Mouse (Mus musculus) intestine, postnatal 0 days (tissue): ENCODE measurements around the gene Slc39a11. TPM values are rescaled to one million over a fixed set of nuclear protein-coding genes. Genes with fewer than 3 reads are reported as not detected.
A peak's percentile ranks its signal among the peaks of the same experiment; 100 is the strongest.

ENCODE experiments used
- ATAC-seq: fragments of 200-750 bp; cut with Nextera tagmentation; 2 replicates; pipeline ENCODE4 v1.8.0; 2017; ENCODE audit warnings: mild to moderate bottlenecking, moderate TSS enrichment, moderate library complexity
- H3K27ac ChIP-seq: fragments of 300-500 bp; sonication (generic); 2 replicates; pipeline ENCODE4 v1.5.1; 2014; ENCODE audit warnings: mild to moderate bottlenecking, low read depth, low read length, moderate library complexity
- H3K27me3 ChIP-seq: fragments of 300-500 bp; sonication (generic); replicated peaks from 2 replicates; pipeline ENCODE4 v1.6.1; 2014; ENCODE audit warnings: low read length, mixed read lengths; ENCODE audit not compliant: control insufficient read depth, insufficient read depth
- H3K36me3 ChIP-seq: fragments of 300-500 bp; sonication (generic); 2 replicates; pipeline ENCODE4 v1.6.1; 2014; ENCODE audit warnings: mild to moderate bottlenecking, moderate library complexity; ENCODE audit not compliant: control insufficient read depth, insufficient read depth
- H3K4me1 ChIP-seq: fragments of 300-500 bp; sonication (generic); replicated peaks from 2 replicates; pipeline ENCODE4 v1.6.1; 2014; ENCODE audit warnings: antibody characterized with exemption, low read length, mixed read lengths; ENCODE audit not compliant: control insufficient read depth, insufficient read depth
- H3K4me2 ChIP-seq: fragments of 300-500 bp; sonication (generic); replicated peaks from 2 replicates; pipeline ENCODE4 v1.6.1; 2014; ENCODE audit warnings: low read depth, mild to moderate bottlenecking, moderate library complexity
- H3K4me3 ChIP-seq: fragments of 300-500 bp; sonication (generic); 2 replicates; pipeline ENCODE4 v1.5.1; 2014; ENCODE audit warnings: low read depth, low read length
- H3K9ac ChIP-seq: fragments of 300-500 bp; sonication (generic); 2 replicates; pipeline ENCODE4 v1.6.1; 2014; ENCODE audit warnings: mild to moderate bottlenecking, low read depth, low read length
- H3K9me3 ChIP-seq: fragments of 300-500 bp; sonication (generic); 2 replicates; pipeline ENCODE4 v1.6.1; 2016; ENCODE audit warnings: mixed run types; ENCODE audit not compliant: control insufficient read depth
- CTCF ChIP-seq: sonication (generic); IDR thresholded peaks from 2 replicates; pipeline ENCODE4 v1.5.1; 2016; ENCODE audit warnings: low read depth, mild to moderate bottlenecking, control low read depth, antibody characterized with exemption, moderate library complexity
- WGBS: fragments of 180-500 bp; shearing (Covaris S2); extraction: QIAGEN DNeasy Blood & Tissue Kit; methylation state at CpG from one replicate; pipeline ENCODE4 v1.1.7; 2014; 5-methylcytosine and 5-hydroxymethylcytosine counted together
- polyA plus RNA-seq: library from polyadenylated mRNA; unstranded; fragments of >200 nt; fragmentation: Nextera tagmentation; extraction: Ambion mirVana; gene quantifications from 2 replicates; pipeline ENCODE4 v1.2.1, GENCODE M21; 2015

Gene Slc39a11
- 50.7 and 54.7 TPM in 2 replicates for polyA plus RNA-seq

GRCm38 (mm10) chr11:113649353-113650210 lies at the start of gene Slc39a11:
TSS of gene Slc39a11 (minus strand) at chr11:113650079.
- no peaks in the 10 kb centered on the region for H3K9me3 ChIP-seq
- H3K4me1 ChIP-seq, result peaks cover 3% of the 10 kb centered on the region; the same call in 1 of the 2 replicates
- H3K27me3 ChIP-seq, result no peaks in the 10 kb centered on the region
- H3K27ac ChIP-seq, result peak within 1 kb of the TSS; percentile 92
- H3K4me3 ChIP-seq, result peak within 1 kb of the TSS; percentile 98
- peak; percentile 64 for ATAC-seq
- peak; percentile 49 for TF ChIP-seq CTCF
- peak within 1 kb of the TSS; percentile 81 for H3K9ac ChIP-seq
- peak within 1 kb of the TSS; percentile 68 for H3K4me2 ChIP-seq
- H3K36me3 ChIP-seq, result peaks cover 25% of the 10 kb centered on the region
- WGBS, result under 1% methylated on average over 75 of the region's 91 CpGs

- ATAC-seq, result no peak
- TF ChIP-seq CTCF, result no peak
- Histone ChIP-seq H3K4me3 (no peak overlapping the region), H3K4me2 (no peak overlapping the region), H3K27me3 (no peaks in the 10 kb centered on the region), H3K9me3 (no peaks in the 10 kb centered on the region), H3K27ac (no peak overlapping the region), H3K4me1 (no peaks in the 10 kb centered on the region), H3K36me3 (peaks cover 16% of the 10 kb centered on the region), H3K9ac (no peak overlapping the region)
- WGBS, result 59% methylated on average over 7 of the region's 7 CpGs
Measured at GRCm38 (mm10) chr11:113699643-113700042, 49.8 kb upstream of the Slc39a11 start.

- Histone ChIP-seq H3K36me3 (peaks cover 27% of the 10 kb centered on the region), H3K9me3 (no peaks in the 10 kb centered on the region), H3K4me1 (no peaks in the 10 kb centered on the region), H3K9ac (no peak overlapping the region), H3K4me2 (no peak overlapping the region), H3K4me3 (no peak overlapping the region), H3K27ac (no peak overlapping the region), H3K27me3 (no peaks in the 10 kb centered on the region)
- ATAC-seq, result peak; percentile 83
- 49% methylated on average over 12 of the region's 12 CpGs for WGBS
- no peak for TF ChIP-seq CTCF
Measured at GRCm38 (mm10) chr11:113698013-113698545, 48.2 kb upstream of the Slc39a11 start.

GRCm38 (mm10) chr11:113697571-113697970 lies 47.7 kb upstream of the Slc39a11 start:
- TF ChIP-seq CTCF, result no peak
- no peak overlapping the region for H3K4me2 ChIP-seq
- no peak overlapping the region for H3K9ac ChIP-seq
- H3K4me1 ChIP-seq, result no peaks in the 10 kb centered on the region
- H3K4me3 ChIP-seq, result no peak overlapping the region
- no peaks in the 10 kb centered on the region for H3K9me3 ChIP-seq
- H3K27me3 ChIP-seq, result no peaks in the 10 kb centered on the region
- WGBS, result 78% methylated on average over 5 of the region's 5 CpGs
- no peak for ATAC-seq
- peaks cover 29% of the 10 kb centered on the region for H3K36me3 ChIP-seq
- no peak overlapping the region for H3K27ac ChIP-seq

GRCm38 (mm10) chr11:113691851-113692250 lies 42.0 kb upstream of the Slc39a11 start:
- Histone ChIP-seq H3K4me3 (no peak overlapping the region), H3K9me3 (no peaks in the 10 kb centered on the region), H3K27me3 (no peaks in the 10 kb centered on the region), H3K4me2 (peak overlapping the region; percentile 27; the same call in 1 of the 2 replicates), H3K9ac (no peak overlapping the region), H3K36me3 (peaks cover 45% of the 10 kb centered on the region), H3K4me1 (peaks cover 4% of the 10 kb centered on the region; the same call in 1 of the 2 replicates), H3K27ac (peak overlapping the region; percentile 82)
- no peak for TF ChIP-seq CTCF
- WGBS, result 48% methylated on average over 3 of the region's 3 CpGs
- no peak for ATAC-seq

GRCm38 (mm10) chr11:113691318-113691717 lies 41.4 kb upstream of the Slc39a11 start:
- Histone ChIP-seq H3K9me3 (no peaks in the 10 kb centered on the region), H3K4me2 (peak overlapping the region; percentile 27; the same call in 1 of the 2 replicates), H3K27ac (peak overlapping the region; percentile 82), H3K4me1 (peaks cover 4% of the 10 kb centered on the region; the same call in 1 of the 2 replicates), H3K27me3 (no peaks in the 10 kb centered on the region), H3K9ac (no peak overlapping the region), H3K4me3 (no peak overlapping the region), H3K36me3 (peaks cover 41% of the 10 kb centered on the region)
- WGBS, result 38% methylated on average over 5 of the region's 5 CpGs
- TF ChIP-seq CTCF, result 0 out of 2 replicates have a peak, but pooled peaks have one; percentile 6
- peak; percentile 95 for ATAC-seq
